Mouse (Mus musculus): ENCODE results near the gene Itpr2. TPM values are rescaled to one million over a fixed set of nuclear protein-coding genes. Genes with fewer than 3 reads are reported as not detected.

Itpr2 gene
- polyA plus RNA-seq, 1 experiment = 35.0 TPM

DNA sequence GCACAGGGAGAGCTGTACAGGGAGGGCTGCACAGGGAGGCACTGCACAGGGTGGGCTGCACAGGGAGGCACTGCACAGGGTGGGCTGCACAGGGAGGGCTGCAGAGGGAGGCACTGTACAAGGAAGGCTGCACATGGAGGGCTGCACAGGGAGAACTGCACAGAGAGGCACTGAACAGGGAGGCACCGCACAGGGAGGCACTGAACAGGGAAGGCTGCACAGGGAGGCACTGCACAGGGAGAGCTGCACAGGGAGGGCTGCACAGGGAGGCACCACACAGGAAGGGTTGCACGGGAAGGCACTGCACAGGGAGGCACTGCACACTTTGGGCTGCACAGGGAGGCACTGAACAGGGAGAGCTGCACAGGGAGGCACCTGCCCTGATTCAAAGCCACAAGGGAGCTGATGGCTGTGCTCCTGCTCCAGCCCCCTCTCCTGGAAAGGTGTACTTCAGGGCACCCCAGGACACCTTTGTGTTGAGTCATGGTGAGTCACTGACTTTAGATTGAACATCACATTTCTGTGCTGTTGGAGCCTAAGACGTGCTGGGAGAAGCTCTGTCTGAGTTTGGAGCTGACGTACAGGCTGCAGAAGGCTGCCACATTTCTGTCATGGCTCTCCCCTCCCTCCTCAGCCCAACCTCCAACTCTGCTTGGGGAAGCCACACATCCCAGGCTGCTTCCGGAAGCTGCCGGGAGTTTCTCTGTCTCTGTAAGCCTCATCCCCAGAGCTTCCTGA is 98.9 kb downstream of the Itpr2 start:
- no peak overlapping the region for H3K27ac ChIP-seq (replicated peaks; ENCODE audit: low read depth, low read length)
- 0 out of 2 replicates have a peak, but pooled peaks cover 2% of the 10 kb centered on the region for H3K4me1 ChIP-seq (ENCODE audit: control insufficient read depth, insufficient read depth, insufficient read length, low read length)
- no peak overlapping the region for H3K4me3 ChIP-seq (ENCODE audit: insufficient read depth, low read depth, low read length)

DNA sequence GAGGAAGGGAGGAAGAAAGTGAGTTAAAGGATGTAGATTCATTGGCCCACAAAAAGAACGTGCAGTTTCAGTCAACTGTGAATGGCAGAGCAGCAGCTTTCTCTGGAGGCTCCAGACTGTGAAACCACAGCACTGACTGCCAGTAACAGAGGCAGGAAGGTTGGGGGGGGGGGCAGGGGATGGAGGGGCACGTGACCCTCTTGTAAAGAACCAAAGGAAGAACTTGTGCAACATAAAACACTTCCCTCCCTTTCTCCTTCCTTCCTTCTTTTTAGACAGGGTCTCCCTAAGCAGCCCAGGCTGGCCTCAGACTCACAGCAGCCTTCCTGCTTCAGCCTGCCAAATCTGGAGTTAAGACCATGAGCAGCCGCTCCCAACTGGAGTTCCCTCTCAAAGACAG is 104.2 kb downstream of the Itpr2 start:
- Histone ChIP-seq H3K27ac (replicated peaks; ENCODE audit: low read depth, low read length) (no peak overlapping the region; the same call in 1 of the 2 replicates), H3K4me3 (ENCODE audit: insufficient read depth, low read depth, low read length) (no peak overlapping the region), H3K4me1 (ENCODE audit: control insufficient read depth, insufficient read depth, insufficient read length, low read length) (0 out of 2 replicates have a peak, but pooled peaks cover 2% of the 10 kb centered on the region)

DNA sequence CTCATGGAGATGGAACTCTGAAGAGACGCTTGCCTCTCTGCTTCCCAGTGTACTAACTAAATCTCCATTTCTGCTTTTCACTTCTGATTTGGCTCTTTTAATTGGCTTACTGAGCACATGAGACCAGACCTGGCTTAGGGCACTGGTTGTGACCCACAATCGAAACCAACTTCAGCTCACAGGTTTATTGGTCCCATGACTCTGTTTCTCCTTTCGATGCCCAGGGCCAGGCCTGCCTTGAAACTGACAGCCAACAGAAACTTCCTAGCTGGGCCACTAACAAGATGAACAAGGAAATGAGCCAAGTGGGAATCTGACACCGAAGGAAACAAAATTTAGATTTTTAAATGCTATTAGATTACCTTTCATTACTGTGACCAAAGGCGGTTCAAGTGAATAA is 105.8 kb downstream of the Itpr2 start:
- no peak overlapping the region for H3K27ac ChIP-seq (replicated peaks; ENCODE audit: low read depth, low read length)
- 0 out of 2 replicates have a peak, but pooled peaks cover 2% of the 10 kb centered on the region for H3K4me1 ChIP-seq (ENCODE audit: control insufficient read depth, insufficient read depth, insufficient read length, low read length)
- no peak overlapping the region for H3K4me3 ChIP-seq (ENCODE audit: insufficient read depth, low read depth, low read length)

DNA sequence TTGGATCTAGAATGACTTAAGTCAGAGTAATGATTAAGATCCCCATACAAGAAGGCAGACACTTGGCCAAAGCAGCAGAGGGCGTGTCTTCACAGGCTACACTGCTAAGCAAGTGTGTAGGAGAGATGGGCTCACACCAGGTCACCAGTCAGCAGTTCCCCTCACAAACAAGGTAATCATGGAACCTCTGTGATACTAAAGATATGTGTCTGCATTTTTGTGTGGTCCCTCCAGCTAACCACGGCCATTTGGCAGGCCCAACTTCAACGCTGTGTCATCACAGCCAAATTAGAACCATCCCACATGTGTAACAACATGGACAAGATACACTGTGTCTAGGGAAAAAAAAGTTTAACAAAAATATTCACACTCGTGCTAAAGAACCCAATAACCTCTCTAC is 106.4 kb downstream of the Itpr2 start:
- no peak overlapping the region for H3K27ac ChIP-seq (replicated peaks; ENCODE audit: low read depth, low read length)
- no peak overlapping the region for H3K4me3 ChIP-seq (ENCODE audit: insufficient read depth, low read depth, low read length)
- 0 out of 2 replicates have a peak, but pooled peaks cover 2% of the 10 kb centered on the region for H3K4me1 ChIP-seq (ENCODE audit: control insufficient read depth, insufficient read depth, insufficient read length, low read length)

DNA sequence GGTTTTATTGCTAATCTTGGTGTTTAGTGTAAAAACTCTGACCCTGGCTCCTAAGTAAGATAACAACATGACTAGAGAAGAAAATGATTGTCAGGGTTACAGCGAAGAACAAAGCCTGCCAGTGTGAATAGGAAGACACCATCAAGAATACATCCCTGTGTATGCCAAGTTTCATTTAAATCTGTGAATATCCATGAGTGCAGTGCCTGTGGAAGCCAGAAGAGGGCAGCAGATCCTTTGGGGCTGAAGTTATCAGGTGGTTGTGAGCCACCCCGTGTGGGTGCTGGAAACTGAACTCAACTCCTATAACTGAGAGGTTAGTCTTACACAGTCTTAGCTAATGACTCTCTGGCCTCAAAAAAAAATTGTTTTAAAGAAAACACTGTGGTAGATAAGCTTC is 109.8 kb downstream of the Itpr2 start:
- Histone ChIP-seq H3K4me3 (ENCODE audit: insufficient read depth, low read depth, low read length) (no peak overlapping the region), H3K4me1 (ENCODE audit: control insufficient read depth, insufficient read depth, insufficient read length, low read length) (no peaks in the 10 kb centered on the region), H3K27ac (replicated peaks; ENCODE audit: low read depth, low read length) (no peak overlapping the region)

DNA sequence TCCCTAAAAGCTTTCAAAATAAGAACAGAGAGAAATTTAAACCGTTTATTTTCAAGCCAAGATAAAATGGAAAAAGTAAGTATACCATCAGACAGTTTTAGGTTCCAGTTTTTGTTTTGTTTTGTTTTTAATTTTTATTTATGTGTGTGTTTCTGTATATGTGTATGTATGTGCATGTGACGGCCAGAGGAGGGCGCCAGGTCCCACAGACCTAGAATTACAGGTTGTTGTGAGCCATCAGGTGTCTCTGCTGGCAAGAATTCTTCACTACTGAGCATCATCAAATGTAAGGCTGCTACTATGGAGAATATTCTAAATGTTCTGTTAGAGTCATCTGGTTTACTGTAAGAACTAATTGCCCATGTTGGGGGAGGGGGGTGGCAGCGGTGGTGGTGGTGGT is 111.9 kb downstream of the Itpr2 start:
- Histone ChIP-seq H3K4me1 (ENCODE audit: control insufficient read depth, insufficient read depth, insufficient read length, low read length) (no peaks in the 10 kb centered on the region), H3K4me3 (ENCODE audit: insufficient read depth, low read depth, low read length) (no peak overlapping the region), H3K27ac (replicated peaks; ENCODE audit: low read depth, low read length) (no peak overlapping the region)

DNA sequence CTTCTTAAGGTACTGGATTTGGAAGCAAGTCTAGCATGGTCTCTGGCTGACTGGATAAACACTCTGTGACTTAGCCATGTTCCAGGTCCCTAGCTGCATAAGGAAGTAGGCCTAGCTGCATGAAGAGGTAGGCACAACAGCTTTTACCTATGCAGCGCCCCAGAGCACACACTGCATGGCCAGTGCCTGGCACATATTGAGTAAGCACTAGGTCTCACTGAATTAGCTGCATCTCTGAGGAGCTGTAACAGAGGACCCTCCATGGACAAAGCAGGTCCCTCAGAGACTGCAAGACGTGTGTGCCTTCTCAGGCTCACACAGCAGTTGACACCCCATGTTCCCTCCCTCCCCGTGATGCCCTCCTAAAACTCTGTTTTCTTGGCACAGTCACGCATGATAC is 114.0 kb downstream of the Itpr2 start:
- Histone ChIP-seq H3K27ac (replicated peaks; ENCODE audit: low read depth, low read length) (no peak overlapping the region), H3K4me1 (ENCODE audit: control insufficient read depth, insufficient read depth, insufficient read length, low read length) (no peaks in the 10 kb centered on the region), H3K4me3 (ENCODE audit: insufficient read depth, low read depth, low read length) (no peak overlapping the region)

DNA sequence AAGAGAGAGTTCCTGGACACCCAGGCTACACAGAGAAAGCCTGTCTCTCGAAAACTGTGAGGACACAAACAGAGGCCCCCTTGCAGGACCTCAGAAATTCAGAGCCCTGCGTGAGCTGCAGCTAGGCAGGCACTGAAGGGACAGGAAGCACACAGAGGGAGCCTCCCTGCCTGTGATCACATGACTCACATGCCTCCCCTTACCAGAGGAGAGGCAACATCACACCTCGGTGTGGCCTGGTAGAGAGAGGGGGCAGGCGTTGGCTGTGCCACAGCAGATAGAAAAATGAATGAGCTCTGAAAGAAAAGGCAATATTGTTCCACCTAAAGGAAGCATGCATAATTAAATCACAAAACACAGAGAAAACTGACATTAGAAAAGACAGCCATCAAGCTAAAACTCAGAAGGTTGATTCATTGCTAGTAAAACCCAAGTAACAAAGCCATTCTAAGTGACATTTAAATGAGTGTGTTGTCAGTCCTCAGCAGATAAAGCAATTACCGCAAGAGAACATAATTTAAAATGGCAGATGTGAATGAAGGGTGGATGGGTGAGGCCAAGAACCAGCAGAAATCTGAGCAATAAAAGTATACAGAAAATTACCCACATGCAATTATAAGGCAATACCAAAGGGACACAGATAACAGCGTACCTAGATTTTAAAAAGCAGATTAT is 114.8 kb downstream of the Itpr2 start:
- H3K4me3 ChIP-seq (ENCODE audit: insufficient read depth, low read depth, low read length) = no peak overlapping the region

DNA sequence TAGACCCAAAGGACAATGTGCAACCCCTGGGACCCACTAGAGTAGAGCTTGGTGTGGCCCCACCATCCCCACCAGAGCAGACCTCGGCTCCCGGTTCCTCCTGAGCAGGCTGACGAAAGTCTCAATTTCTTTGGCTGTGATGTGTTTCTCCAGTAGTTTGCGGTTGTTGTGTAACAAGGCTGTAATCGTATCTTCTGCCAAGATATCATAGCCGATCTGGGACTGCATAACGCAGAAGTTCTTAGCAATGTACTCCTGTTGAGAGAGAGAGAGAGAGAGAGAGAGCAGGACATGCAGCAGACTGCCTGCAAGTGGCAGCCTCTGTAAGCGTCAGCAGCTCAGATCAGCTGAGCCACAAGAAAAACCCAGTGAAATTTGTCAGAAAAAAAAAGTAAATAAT is 122.8 kb downstream of the Itpr2 start:
- no peak overlapping the region for H3K4me3 ChIP-seq (ENCODE audit: insufficient read depth, low read depth, low read length)
- H3K4me1 ChIP-seq (ENCODE audit: control insufficient read depth, insufficient read depth, insufficient read length, low read length) = no peaks in the 10 kb centered on the region
- no peak overlapping the region for H3K27ac ChIP-seq (replicated peaks; ENCODE audit: low read depth, low read length)

More for the DNA sequence above, 114.8 kb downstream of the Itpr2 start:
- Histone ChIP-seq H3K4me1 (ENCODE audit: control insufficient read depth, insufficient read depth, insufficient read length, low read length) (no peaks in the 10 kb centered on the region), H3K27ac (replicated peaks; ENCODE audit: low read depth, low read length) (no peak overlapping the region)

DNA sequence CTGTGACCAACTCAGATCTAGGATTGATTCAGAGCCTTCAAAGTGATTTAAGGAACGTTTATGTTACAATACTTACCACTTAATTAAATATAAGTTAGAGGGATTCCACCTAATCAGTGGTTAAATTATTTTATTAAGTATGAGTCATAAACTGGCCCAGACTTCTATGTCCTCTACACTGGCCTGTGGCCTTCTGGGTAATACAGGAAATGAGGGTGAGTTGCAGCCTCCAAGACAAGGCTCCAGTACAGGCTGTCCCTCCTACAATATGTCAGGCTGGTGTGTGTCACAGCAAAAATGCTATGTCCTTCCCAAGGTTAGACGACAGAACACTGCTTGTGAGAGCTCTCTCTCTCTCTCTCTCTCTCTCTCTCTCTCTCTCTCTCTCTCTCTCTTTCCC is 130.5 kb downstream of the Itpr2 start:
- Histone ChIP-seq H3K27ac (replicated peaks; ENCODE audit: low read depth, low read length) (no peak overlapping the region), H3K4me3 (ENCODE audit: insufficient read depth, low read depth, low read length) (no peak overlapping the region), H3K4me1 (ENCODE audit: control insufficient read depth, insufficient read depth, insufficient read length, low read length) (no peaks in the 10 kb centered on the region)

DNA sequence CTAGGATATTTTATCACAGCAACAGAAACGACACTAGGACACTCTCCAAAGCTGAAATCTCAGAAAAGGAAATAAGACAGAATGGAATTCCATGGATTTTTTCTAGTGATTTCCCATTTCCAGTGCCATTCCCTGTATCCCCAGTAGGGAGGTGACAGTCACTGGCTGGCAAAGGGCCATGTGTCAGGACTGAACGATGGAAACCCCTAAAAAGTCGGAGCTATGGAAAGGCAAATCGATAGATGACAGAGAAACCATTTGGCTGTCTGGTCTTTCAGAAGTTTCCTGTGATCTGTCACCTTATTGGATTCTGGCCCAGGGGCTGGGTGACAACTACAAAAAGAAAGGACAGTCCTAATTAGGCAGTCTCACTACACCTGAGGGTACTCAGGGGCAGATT is 135.8 kb downstream of the Itpr2 start:
- Histone ChIP-seq H3K4me1 (ENCODE audit: control insufficient read depth, insufficient read depth, insufficient read length, low read length) (no peaks in the 10 kb centered on the region), H3K4me3 (ENCODE audit: insufficient read depth, low read depth, low read length) (no peak overlapping the region), H3K27ac (replicated peaks; ENCODE audit: low read depth, low read length) (no peak overlapping the region)

DNA sequence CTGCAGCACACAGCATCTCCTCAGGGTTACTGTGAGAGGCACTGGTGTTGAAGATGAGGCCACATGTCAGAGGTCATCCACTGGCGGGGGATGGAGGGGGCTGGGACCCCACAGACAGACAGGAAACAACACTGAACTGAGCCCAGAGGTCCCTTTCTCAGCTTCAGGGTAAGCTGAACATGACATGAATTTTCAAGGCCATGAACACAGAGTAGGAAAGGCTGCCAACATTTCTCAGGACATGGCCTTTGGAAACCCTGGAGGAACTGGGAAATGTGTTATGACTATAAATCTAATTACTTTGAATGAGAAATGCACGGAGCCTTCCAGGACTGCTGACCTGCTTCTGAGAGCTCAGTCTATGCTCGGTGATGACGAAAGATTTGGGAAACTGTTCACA is 144.1 kb downstream of the Itpr2 start:
- H3K4me3 ChIP-seq (ENCODE audit: insufficient read depth, low read depth, low read length) = no peak overlapping the region
- no peak overlapping the region for H3K27ac ChIP-seq (replicated peaks; ENCODE audit: low read depth, low read length)
- H3K4me1 ChIP-seq (ENCODE audit: control insufficient read depth, insufficient read depth, insufficient read length, low read length) = no peaks in the 10 kb centered on the region

DNA sequence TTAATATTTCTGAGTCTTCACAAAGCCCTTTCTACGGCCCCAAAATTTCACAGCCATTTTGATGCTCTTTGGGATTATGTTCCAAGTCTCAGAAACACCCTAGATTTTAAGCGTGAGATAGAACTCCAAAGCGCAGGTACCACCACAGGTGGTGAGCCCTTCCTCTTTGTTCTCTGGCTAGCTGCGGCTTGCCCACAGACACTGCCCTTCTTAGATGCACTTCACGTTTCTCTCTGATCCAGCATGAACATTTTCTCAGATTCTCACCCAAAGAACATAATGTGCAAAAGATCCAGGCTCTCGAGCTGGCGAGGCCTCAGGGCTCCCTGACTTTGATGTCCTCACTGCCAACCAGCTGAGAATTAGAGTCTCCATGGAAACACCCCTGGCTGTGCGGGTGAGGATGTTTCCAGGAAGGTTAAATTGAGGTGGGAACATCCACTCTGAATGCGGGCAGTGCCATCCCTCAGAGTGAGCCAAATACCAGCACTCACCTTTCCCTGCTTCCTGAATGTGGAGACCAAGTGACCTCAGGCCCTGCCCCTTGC is 149.7 kb downstream of the Itpr2 start:
- H3K27ac ChIP-seq (replicated peaks; ENCODE audit: low read depth, low read length) = no peak overlapping the region
- no peaks in the 10 kb centered on the region for H3K4me1 ChIP-seq (ENCODE audit: control insufficient read depth, insufficient read depth, insufficient read length, low read length)
- no peak overlapping the region for H3K4me3 ChIP-seq (ENCODE audit: insufficient read depth, low read depth, low read length)

DNA sequence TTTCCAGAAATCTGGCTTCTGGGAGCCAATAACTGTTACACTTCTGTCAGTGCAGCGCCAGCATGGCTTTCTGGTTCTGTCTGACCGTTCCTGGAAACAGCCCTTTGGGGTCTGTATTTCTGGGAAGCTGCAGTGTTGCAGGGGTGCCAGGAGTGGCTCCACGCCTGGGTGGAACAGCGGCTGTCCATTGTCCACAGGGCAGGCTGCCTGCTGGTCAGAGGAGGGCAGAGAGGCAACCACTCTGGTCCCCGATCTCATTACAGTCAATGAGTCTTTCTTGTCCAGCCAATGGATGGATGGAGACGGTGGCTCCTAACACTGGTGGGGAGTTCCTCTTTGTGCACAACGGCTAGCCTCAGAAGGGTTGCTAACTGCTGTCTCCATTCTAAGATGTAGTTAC is 150.2 kb downstream of the Itpr2 start:
- H3K4me3 ChIP-seq (ENCODE audit: insufficient read depth, low read depth, low read length) = no peak overlapping the region
- no peak overlapping the region for H3K27ac ChIP-seq (replicated peaks; ENCODE audit: low read depth, low read length)
- H3K4me1 ChIP-seq (ENCODE audit: control insufficient read depth, insufficient read depth, insufficient read length, low read length) = no peaks in the 10 kb centered on the region

DNA sequence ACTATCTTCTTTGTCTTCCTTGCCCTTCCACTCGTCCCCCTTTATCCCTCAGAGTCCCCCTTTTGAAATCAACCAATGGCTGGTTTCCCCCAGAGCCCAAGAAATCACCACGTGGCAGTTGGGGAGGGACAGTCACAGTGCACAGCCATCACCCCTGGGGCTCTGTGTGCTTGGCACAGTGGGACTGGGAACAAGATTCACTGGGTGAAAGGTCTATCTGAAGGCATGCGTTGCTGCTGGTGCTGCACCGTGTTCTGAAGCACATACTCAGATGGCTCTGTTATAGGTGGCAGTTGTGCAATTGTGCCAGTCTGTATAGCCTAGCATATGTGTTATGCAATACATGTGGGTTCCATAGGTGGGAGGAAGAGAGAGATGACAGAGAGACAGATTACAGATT is 154.5 kb downstream of the Itpr2 start:
- Histone ChIP-seq H3K4me3 (ENCODE audit: insufficient read depth, low read depth, low read length) (no peak overlapping the region), H3K27ac (replicated peaks; ENCODE audit: low read depth, low read length) (no peak overlapping the region), H3K4me1 (ENCODE audit: control insufficient read depth, insufficient read depth, insufficient read length, low read length) (peaks cover 3% of the 10 kb centered on the region; the same call in 1 of the 2 replicates)

Measured in brown adipose tissue, adult 24 weeks (tissue).